Mouse (Mus musculus): ENCODE data around the gene Fam171a1. TPM values are rescaled to one million over a fixed set of nuclear protein-coding genes. Genes with fewer than 3 reads are reported as not detected.
A peak's percentile ranks its signal among the peaks of the same experiment; 100 is the strongest.

Fam171a1 gene
- total and polyA plus RNA-seq, 3 experiments, result 10.8 to 14.3 (median 14.1) TPM

DNA sequence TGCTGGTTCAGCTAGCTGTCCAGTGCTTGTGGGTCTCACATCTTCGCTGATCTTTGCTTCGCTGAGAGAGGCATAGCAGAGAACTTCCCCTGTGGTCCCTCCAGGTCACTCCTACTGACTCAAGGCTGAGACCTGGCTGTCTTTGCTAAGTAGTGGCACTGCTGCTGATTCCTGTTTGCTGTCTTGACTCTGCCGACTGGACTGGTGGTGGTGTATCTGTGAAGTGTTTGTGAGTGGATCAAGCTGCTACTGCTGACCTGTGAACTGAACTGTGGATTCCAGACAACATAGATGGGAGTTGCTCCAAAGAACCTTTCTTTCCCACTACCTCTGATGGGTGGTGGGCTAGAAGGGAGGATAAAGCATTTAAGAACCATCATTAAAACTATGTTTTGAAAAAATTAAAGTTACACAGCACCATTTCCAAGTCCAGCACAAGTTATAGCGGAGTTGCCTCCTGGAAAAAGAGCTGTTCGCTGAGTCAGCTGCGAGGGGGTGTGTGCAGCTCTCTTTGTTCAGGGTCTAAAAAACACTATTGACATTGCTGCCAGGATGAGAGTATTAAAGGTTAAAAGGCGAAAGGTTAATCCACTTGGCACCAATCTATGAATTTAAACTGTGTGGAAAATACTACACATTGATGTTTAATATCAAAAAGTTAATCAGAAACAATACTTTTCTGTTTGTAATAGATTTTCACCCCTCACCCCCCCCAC lies 52.0 kb downstream of the Fam171a1 start:
- Histone ChIP-seq H3K27me3 (ENCODE audit: control insufficient read depth, insufficient read depth, low read length) (no peaks in the 10 kb centered on the region), H3K4me1 (ENCODE audit: control insufficient read depth, insufficient read depth, low read length) (peaks cover 13% of the 10 kb centered on the region), H3K36me3 (ENCODE audit: control insufficient read depth, insufficient read depth, low read length) (no peaks in the 10 kb centered on the region), H3K4me3 (no peak overlapping the region), H3K27ac (no peak overlapping the region; the same call in 1 of the 2 replicates), H3K79me2 (replicated peaks; ENCODE audit: control insufficient read depth, insufficient read depth, low read length) (no peaks in the 10 kb centered on the region; the same call in none of the 2 replicates), H3K9ac (ENCODE audit: low read depth, low read length) (no peak overlapping the region)
- no peak for DNase-seq
- TF ChIP-seq EP300 (IDR thresholded peaks at IDR 0.05; ENCODE audit: insufficient read depth, low read depth, low read length) (no peak), CTCF (IDR thresholded peaks at IDR 0.05) (no peak), POLR2A (IDR thresholded peaks at IDR 0.05; ENCODE audit: insufficient read depth, low read depth, low read length) (no peak)
- WGBS, result 79% methylated on average over 7 of the region's 7 CpGs
- intact Hi-C loops (cut with DNase I), result no loop called here

DNA sequence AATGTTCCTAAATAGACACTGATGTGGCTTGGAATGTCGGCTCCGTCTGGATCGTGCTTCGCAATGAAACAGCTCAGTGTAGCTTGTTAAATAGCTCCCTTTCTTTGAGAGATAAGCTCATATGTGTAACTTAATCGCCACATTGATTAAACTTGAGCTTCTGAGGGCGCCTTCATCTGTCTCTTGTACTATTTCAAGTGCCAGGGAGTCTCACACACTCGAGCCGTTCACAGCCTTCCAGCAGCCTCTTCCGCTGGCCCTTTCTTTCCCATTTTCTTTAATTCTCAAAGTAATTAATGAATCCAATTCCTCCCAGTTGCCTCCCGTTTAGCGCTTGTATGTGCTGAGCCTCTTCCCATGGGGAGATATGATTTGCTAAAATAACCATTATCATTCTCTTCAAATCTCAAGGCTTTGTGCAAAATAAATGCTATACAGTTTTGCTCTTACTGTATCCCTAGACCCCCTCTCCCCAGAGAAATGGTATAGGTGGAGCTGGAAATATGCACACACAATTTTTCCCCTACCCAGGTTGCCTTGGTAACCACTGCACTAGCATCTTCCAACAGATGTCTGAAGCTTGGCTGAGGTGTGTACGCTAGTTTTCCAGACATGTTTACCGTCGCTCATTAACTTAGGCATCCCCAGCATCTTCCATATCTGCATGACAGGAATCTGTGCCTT lies 54.8 kb downstream of the Fam171a1 start:
- no peaks in the 10 kb centered on the region; the same call in none of the 2 replicates for H3K79me2 ChIP-seq (replicated peaks; ENCODE audit: control insufficient read depth, insufficient read depth, low read length)
- H3K9ac ChIP-seq (ENCODE audit: low read depth, low read length), result no peak overlapping the region
- H3K36me3 ChIP-seq (ENCODE audit: control insufficient read depth, insufficient read depth, low read length), result peaks cover 10% of the 10 kb centered on the region
- 77% methylated on average over 14 of the region's 14 CpGs for WGBS
- H3K27me3 ChIP-seq (ENCODE audit: control insufficient read depth, insufficient read depth, low read length), result no peaks in the 10 kb centered on the region
- no peak overlapping the region for H3K27ac ChIP-seq
- H3K4me3 ChIP-seq, result no peak overlapping the region
- no peak for DNase-seq
- no peak for TF ChIP-seq POLR2A (IDR thresholded peaks at IDR 0.05; ENCODE audit: insufficient read depth, low read depth, low read length)
- no peak for TF ChIP-seq CTCF (IDR thresholded peaks at IDR 0.05)
- H3K4me1 ChIP-seq (ENCODE audit: control insufficient read depth, insufficient read depth, low read length), result peaks cover 23% of the 10 kb centered on the region
- intact Hi-C loops (cut with DNase I), result no loop called here

DNA sequence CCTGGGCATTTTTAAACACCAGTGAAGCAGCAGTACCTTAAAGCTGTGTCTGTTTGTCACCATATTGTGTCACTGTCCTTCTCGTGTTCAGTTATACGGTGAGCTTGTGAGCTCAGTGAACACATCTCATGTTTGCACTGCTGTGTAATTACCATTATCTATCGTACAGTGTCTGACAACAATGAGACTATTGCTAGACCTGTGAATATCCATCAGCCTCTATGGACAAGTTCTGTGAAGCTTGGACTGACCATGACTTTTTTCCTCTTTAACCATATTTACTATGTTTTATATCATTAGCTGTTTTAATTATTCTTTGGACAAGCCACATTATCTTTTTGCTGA lies 55.4 kb downstream of the Fam171a1 start:
- Histone ChIP-seq H3K79me2 (replicated peaks; ENCODE audit: control insufficient read depth, insufficient read depth, low read length) (no peaks in the 10 kb centered on the region; the same call in 1 of the 2 replicates), H3K4me1 (ENCODE audit: control insufficient read depth, insufficient read depth, low read length) (peaks cover 22% of the 10 kb centered on the region), H3K36me3 (ENCODE audit: control insufficient read depth, insufficient read depth, low read length) (peaks cover 10% of the 10 kb centered on the region), H3K27ac (no peak overlapping the region), H3K27me3 (ENCODE audit: control insufficient read depth, insufficient read depth, low read length) (no peaks in the 10 kb centered on the region), H3K9ac (ENCODE audit: low read depth, low read length) (no peak overlapping the region), H3K4me3 (no peak overlapping the region)
- intact Hi-C loops (cut with DNase I), result no loop called here
- WGBS, result 79% methylated on average over 3 of the region's 3 CpGs
- TF ChIP-seq EP300 (IDR thresholded peaks at IDR 0.05; ENCODE audit: insufficient read depth, low read depth, low read length) (no peak), CTCF (IDR thresholded peaks at IDR 0.05) (no peak), POLR2A (IDR thresholded peaks at IDR 0.05; ENCODE audit: insufficient read depth, low read depth, low read length) (no peak)
- no peak for DNase-seq

DNA sequence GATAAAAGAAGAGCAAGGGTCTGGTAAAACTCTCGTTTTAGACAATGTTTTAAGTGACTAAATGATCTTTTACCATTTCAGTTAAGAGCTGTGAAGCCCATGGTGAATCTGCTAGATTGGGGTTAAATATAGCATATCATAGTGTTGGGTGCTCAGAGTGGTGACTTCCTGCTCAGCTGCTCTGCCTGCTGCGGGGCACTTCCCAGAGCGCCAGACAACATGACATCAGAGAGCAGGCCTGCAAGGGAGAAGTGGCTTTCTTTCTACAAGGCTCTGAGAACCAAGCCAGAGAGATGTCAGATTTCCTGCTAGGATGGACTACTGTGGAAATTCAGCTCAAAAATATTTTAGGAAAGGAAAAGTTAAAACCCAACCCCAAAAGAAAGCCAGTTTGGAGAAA lies 57.8 kb downstream of the Fam171a1 start:
- H3K4me1 ChIP-seq (ENCODE audit: control insufficient read depth, insufficient read depth, low read length), result peaks cover 16% of the 10 kb centered on the region
- H3K27me3 ChIP-seq (ENCODE audit: control insufficient read depth, insufficient read depth, low read length), result no peaks in the 10 kb centered on the region
- WGBS, result 5% methylated on average over 3 of the region's 3 CpGs
- H3K36me3 ChIP-seq (ENCODE audit: control insufficient read depth, insufficient read depth, low read length), result peaks cover 10% of the 10 kb centered on the region
- intact Hi-C loops (cut with DNase I), result loop anchor here (2.0 kb wide), 1 partner anchor 53 kb away; no protein-coding TSS in a partner anchor
- H3K4me3 ChIP-seq, result no peak overlapping the region
- no peak overlapping the region for H3K9ac ChIP-seq (ENCODE audit: low read depth, low read length)
- no peak for TF ChIP-seq CTCF (IDR thresholded peaks at IDR 0.05)
- TF ChIP-seq EP300 (IDR thresholded peaks at IDR 0.05; ENCODE audit: insufficient read depth, low read depth, low read length), result no peak
- no peaks in the 10 kb centered on the region; the same call in 1 of the 2 replicates for H3K79me2 ChIP-seq (replicated peaks; ENCODE audit: control insufficient read depth, insufficient read depth, low read length)
- DNase-seq, result peak in 1 of 2 experiments; percentile 41
- H3K27ac ChIP-seq, result peak overlapping the region; percentile 43

DNA sequence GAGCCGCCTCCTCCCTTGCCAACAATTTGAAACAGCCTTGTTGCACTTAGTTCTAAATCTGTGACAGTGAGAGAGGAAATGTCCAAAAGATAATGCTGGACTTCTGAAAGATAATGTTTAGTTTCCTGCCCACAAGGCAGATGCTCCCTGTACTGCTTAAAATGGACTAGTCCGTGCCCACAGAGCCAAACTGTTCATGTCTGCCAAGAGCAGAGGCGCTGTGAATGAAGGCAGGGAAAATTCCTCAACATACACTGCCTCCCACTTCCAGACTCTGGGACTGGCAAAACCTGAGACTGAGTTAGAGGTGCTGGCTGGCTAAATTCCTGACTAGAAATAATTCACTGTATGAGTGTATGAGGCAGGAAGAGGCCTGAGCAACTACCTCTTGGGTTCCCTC lies 58.6 kb downstream of the Fam171a1 start:
- WGBS, result 14% methylated on average over 3 of the region's 3 CpGs
- H3K27me3 ChIP-seq (ENCODE audit: control insufficient read depth, insufficient read depth, low read length), result no peaks in the 10 kb centered on the region
- H3K79me2 ChIP-seq (replicated peaks; ENCODE audit: control insufficient read depth, insufficient read depth, low read length), result no peaks in the 10 kb centered on the region; the same call in 1 of the 2 replicates
- TF ChIP-seq EP300 (IDR thresholded peaks at IDR 0.05; ENCODE audit: insufficient read depth, low read depth, low read length) (no peak), CTCF (IDR thresholded peaks at IDR 0.05) (no peak), POLR2A (IDR thresholded peaks at IDR 0.05; ENCODE audit: insufficient read depth, low read depth, low read length) (no peak)
- intact Hi-C loops (cut with DNase I), result loop anchor here (2.0 kb wide), 1 partner anchor 54 kb away; no protein-coding TSS in a partner anchor
- no peak for DNase-seq
- peak overlapping the region; percentile 43 for H3K27ac ChIP-seq
- H3K36me3 ChIP-seq (ENCODE audit: control insufficient read depth, insufficient read depth, low read length), result peaks cover 10% of the 10 kb centered on the region
- H3K9ac ChIP-seq (ENCODE audit: low read depth, low read length), result peak overlapping the region; percentile 8; the same call in 1 of the 2 replicates
- H3K4me3 ChIP-seq, result no peak overlapping the region
- H3K4me1 ChIP-seq (ENCODE audit: control insufficient read depth, insufficient read depth, low read length), result peaks cover 15% of the 10 kb centered on the region

DNA sequence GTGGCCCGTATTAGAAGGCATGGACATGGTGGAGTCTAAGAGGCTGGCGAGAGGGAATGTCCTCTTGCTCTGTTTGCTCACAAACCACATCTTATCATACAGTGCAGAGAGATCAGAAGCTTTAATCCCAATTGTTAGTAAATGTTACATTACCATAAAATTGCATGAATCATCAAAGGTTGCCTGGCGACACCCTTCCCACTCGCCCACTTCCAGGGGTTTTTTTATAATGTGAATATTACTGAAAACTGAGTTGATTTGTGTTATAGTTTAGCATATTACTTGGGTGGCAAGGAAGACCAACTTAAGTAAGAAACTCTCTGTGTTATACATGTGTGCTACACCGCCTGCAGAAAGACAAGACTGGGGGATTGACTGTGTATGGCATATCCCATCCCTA lies 60.9 kb downstream of the Fam171a1 start:
- TF ChIP-seq EP300 (IDR thresholded peaks at IDR 0.05; ENCODE audit: insufficient read depth, low read depth, low read length) (no peak), CTCF (IDR thresholded peaks at IDR 0.05) (no peak), POLR2A (IDR thresholded peaks at IDR 0.05; ENCODE audit: insufficient read depth, low read depth, low read length) (no peak)
- Histone ChIP-seq H3K9ac (ENCODE audit: low read depth, low read length) (no peak overlapping the region), H3K36me3 (ENCODE audit: control insufficient read depth, insufficient read depth, low read length) (peaks cover 10% of the 10 kb centered on the region), H3K27ac (no peak overlapping the region), H3K79me2 (replicated peaks; ENCODE audit: control insufficient read depth, insufficient read depth, low read length) (no peaks in the 10 kb centered on the region), H3K27me3 (ENCODE audit: control insufficient read depth, insufficient read depth, low read length) (no peaks in the 10 kb centered on the region), H3K4me1 (ENCODE audit: control insufficient read depth, insufficient read depth, low read length) (peaks cover 14% of the 10 kb centered on the region), H3K4me3 (no peak overlapping the region)
- no peak for DNase-seq
- WGBS, result 96% methylated on average over 5 of the region's 5 CpGs
- intact Hi-C loops (cut with DNase I), result no loop called here
